Mouse (Mus musculus): Measurements from ENCODE around the gene Sox13. TPM values are rescaled to one million over a fixed set of nuclear protein-coding genes. Genes with fewer than 3 reads are reported as not detected.
"Not testable (repeated sequence)": the region's sequence is repeated elsewhere in the genome, so short reads cannot be mapped to it uniquely, and the experiment has no call there.

Gene Sox13
- polyA plus RNA-seq, 2 experiments = 1.6 to 4.9 TPM

DNA sequence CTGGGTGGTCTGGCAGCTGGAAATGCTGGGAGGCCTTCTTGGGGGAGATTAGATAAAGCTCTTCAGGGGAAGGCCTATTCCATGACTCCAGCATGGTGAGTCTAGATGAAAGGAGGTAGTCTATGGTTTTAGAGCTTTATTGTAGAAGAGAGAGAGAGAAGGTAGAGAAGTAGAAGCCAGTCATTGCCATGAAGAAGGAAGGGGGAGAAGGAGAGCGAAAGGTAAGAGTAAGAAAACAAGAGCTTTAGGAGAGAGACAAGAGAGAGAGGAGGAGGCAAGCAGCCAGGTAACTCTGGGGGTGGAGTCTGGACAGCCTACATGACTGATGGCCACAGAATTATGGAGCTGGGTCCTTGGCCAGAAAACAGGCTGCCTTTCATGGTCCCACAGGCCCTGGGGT lies 74.0 kb downstream of the Sox13 start, which contains the start of gene Ren1:
Gene Ren1, plus strand, starts transcription at position 301 of the 400 bp plus-strand sequence.
- no peak for ATAC-seq (ENCODE audit: insufficient read depth)
- Histone ChIP-seq H3K27ac (no peak within 1 kb of the TSS), H3K9ac (replicated peaks) (no peak within 1 kb of the TSS), H3K9me3 (ENCODE audit: control insufficient read depth, low read length) (no peaks in the 10 kb centered on the region), H3K4me1 (replicated peaks; ENCODE audit: control insufficient read depth in 2 of 2, insufficient read depth in 2 of 2, low read length in 1 of 2) (peaks cover 0 to 7% of the 10 kb centered on the region in 2 experiments; a peak in 2 of 4 replicates), H3K36me3 (replicated peaks; ENCODE audit: control insufficient read depth, insufficient read depth, low read depth) (no peaks in the 10 kb centered on the region), H3K4me3 (ENCODE audit: insufficient read depth in 1 of 2, low read depth in 2 of 2, low read length in 2 of 2) (no peak within 1 kb of the TSS), H3K27me3 (ENCODE audit: control insufficient read depth, insufficient read depth, low read length) (no peaks in the 10 kb centered on the region), H3K4me2 (ENCODE audit: low read depth) (no peak within 1 kb of the TSS)
- DNase-seq (ENCODE audit: low read depth in 3 of 3, low spot score in 3 of 3) = no peak
- TF ChIP-seq CTCF (IDR thresholded peaks at IDR 0.05; ENCODE audit: low read depth) (no peak), EP300 (IDR thresholded peaks at IDR 0.05; ENCODE audit: low read depth) (no peak)
- WGBS (ENCODE audit: insufficient replicate concordance) = 50% methylated on average over 1 of the region's 1 CpGs

DNA sequence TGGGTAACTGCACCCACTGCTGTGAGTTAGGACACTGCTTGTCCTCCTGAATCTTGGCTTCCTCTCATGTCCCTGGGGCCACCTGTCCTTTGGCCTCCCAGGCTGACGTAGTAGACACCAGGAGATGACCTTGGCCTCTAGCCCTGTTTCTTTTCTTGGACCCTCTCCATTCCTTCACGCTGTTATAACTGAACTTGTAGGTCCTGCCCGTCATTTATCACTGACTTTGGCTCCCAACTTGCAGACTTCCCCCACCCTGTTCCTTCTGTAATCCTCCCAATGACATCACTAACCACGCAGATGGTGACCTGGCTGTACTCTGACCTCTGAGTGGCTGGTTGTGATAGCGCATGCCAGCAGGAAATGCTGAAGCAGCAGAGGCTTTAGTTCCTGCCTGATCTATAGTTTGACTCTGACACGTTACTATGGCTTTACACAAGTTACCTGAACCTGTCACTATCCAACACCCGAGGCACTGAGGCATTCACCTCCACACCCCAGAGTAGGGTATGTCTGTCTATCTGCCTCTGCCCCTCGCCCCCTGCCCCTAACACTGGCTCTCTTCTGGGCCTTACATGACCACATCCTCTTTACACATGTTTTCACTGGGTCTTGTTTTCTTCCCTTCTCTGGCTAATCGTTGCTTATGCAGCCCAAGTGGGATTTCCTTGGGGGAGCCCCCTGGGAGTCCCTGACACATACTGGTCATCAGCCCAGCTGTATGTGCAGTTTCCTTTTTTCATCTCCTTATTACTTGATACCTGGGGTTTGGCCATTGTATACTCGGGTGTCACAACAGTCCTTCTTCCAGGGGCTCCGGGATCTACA lies 76.3 kb downstream of the Sox13 start:
- TF ChIP-seq CTCF (IDR thresholded peaks at IDR 0.05; ENCODE audit: low read depth) (no peak), EP300 (IDR thresholded peaks at IDR 0.05; ENCODE audit: low read depth) (no peak)
- peaks cover 0 to 7% of the 10 kb centered on the region in 2 experiments; a peak in 2 of 4 replicates for H3K4me1 ChIP-seq (replicated peaks; ENCODE audit: control insufficient read depth in 2 of 2, insufficient read depth in 2 of 2, low read length in 1 of 2)
- H3K36me3 ChIP-seq (replicated peaks; ENCODE audit: control insufficient read depth, insufficient read depth, low read depth) = no peaks in the 10 kb centered on the region
- no peaks in the 10 kb centered on the region for H3K27me3 ChIP-seq (ENCODE audit: control insufficient read depth, insufficient read depth, low read length)
- 26% methylated on average over 11 of the region's 11 CpGs for WGBS (ENCODE audit: insufficient replicate concordance)
- no peak overlapping the region for H3K4me3 ChIP-seq (ENCODE audit: insufficient read depth in 1 of 2, low read depth in 2 of 2, low read length in 2 of 2)
- DNase-seq (ENCODE audit: low read depth in 3 of 3, low spot score in 3 of 3) (no peak), ATAC-seq (ENCODE audit: insufficient read depth) (no peak)
- H3K9ac ChIP-seq (replicated peaks) = no peak overlapping the region
- H3K27ac ChIP-seq = no peak overlapping the region
- no peaks in the 10 kb centered on the region for H3K9me3 ChIP-seq (ENCODE audit: control insufficient read depth, low read length)
- H3K4me2 ChIP-seq (ENCODE audit: low read depth) = no peak overlapping the region

DNA sequence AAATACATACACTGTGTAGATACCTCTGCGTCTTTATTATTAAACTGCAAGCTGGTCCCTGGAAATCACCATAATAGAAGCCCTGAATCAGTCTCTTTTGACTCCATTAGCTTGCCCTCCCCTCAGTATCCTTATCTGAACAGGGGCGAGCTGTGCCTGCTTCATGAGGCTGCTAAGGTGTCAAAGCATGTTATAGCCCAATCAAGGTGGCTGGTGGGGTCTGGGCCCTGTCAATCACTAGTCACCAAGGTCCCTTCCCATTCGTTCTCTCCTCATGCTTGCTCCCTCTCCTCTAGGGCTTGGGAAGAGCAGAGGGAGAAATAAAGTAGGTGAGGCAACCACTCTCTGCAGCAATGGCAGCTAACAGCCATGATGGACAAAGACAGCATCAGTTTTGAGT lies 77.0 kb downstream of the Sox13 start:
- Histone ChIP-seq H3K36me3 (replicated peaks; ENCODE audit: control insufficient read depth, insufficient read depth, low read depth) (no peaks in the 10 kb centered on the region), H3K4me1 (replicated peaks; ENCODE audit: control insufficient read depth in 2 of 2, insufficient read depth in 2 of 2, low read length in 1 of 2) (peaks cover 0 to 7% of the 10 kb centered on the region in 2 experiments; a peak in 2 of 4 replicates), H3K4me2 (ENCODE audit: low read depth) (no peak overlapping the region), H3K4me3 (ENCODE audit: insufficient read depth in 1 of 2, low read depth in 2 of 2, low read length in 2 of 2) (no peak overlapping the region), H3K27ac (no peak overlapping the region), H3K27me3 (ENCODE audit: control insufficient read depth, insufficient read depth, low read length) (no peaks in the 10 kb centered on the region), H3K9me3 (ENCODE audit: control insufficient read depth, low read length) (no peaks in the 10 kb centered on the region), H3K9ac (replicated peaks) (no peak overlapping the region)
- DNase-seq (ENCODE audit: low read depth in 3 of 3, low spot score in 3 of 3) = no peak
- TF ChIP-seq EP300 (IDR thresholded peaks at IDR 0.05; ENCODE audit: low read depth) (no peak), CTCF (IDR thresholded peaks at IDR 0.05; ENCODE audit: low read depth) (no peak)
- ATAC-seq (ENCODE audit: insufficient read depth) = no peak
- 53% methylated on average over 3 of the region's 3 CpGs for WGBS (ENCODE audit: insufficient replicate concordance)

DNA sequence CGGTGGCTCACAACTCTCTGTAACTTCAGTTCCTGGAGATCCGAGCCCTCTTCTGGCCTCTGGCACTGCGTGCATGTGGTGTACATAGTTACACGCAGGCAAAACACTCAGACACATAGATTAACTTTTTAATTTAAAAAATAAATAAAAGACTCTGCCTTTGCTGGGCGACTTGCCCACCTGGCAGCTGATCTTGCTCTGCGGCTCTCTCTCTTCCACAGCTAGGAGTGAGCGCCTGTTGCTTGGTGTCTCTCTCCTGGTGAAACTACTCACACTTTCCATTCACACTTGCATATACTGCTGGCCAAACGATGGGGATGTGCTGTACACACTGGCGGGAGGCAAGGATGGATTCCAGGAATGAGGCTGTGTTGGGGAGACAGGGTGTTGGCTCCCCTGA lies 77.6 kb downstream of the Sox13 start:
- H3K27ac ChIP-seq = no peak overlapping the region
- H3K9me3 ChIP-seq (ENCODE audit: control insufficient read depth, low read length) = no peaks in the 10 kb centered on the region
- no peak overlapping the region for H3K9ac ChIP-seq (replicated peaks)
- ATAC-seq (ENCODE audit: insufficient read depth) = no peak
- H3K4me2 ChIP-seq (ENCODE audit: low read depth) = no peak overlapping the region
- DNase-seq (ENCODE audit: low read depth in 3 of 3, low spot score in 3 of 3) = no peak
- no peaks in the 10 kb centered on the region for H3K36me3 ChIP-seq (replicated peaks; ENCODE audit: control insufficient read depth, insufficient read depth, low read depth)
- 66% methylated on average over 9 of the region's 9 CpGs for WGBS (ENCODE audit: insufficient replicate concordance)
- no peak overlapping the region for H3K4me3 ChIP-seq (ENCODE audit: insufficient read depth in 1 of 2, low read depth in 2 of 2, low read length in 2 of 2)
- TF ChIP-seq EP300 (IDR thresholded peaks at IDR 0.05; ENCODE audit: low read depth) (no peak), CTCF (IDR thresholded peaks at IDR 0.05; ENCODE audit: low read depth) (no peak)
- no peaks in the 10 kb centered on the region for H3K27me3 ChIP-seq (ENCODE audit: control insufficient read depth, insufficient read depth, low read length)
- H3K4me1 ChIP-seq (replicated peaks; ENCODE audit: control insufficient read depth in 2 of 2, insufficient read depth in 2 of 2, low read length in 1 of 2) = peaks cover 0 to 7% of the 10 kb centered on the region in 2 experiments; a peak in 2 of 4 replicates

DNA sequence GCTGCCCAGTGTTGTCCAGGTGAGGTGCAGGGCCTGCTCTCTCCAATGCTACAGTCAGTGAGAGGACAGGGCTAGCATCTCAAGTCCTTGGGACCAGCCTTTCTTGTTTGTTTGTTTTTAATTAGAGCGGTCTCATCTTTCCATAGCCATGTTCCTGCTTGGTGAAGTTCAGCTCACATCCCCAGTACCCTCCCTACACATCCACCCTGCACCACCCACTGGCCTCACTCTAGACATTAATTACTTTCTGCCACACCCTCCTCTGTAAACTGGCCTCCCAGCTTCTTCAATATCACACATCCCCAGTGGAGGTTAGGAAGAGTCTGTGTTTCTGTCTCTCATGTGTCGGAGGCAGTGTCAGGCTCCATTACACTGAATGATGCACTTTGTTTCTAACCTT lies 79.8 kb downstream of the Sox13 start:
- H3K36me3 ChIP-seq (replicated peaks; ENCODE audit: control insufficient read depth, insufficient read depth, low read depth) = no peaks in the 10 kb centered on the region
- TF ChIP-seq EP300 (IDR thresholded peaks at IDR 0.05; ENCODE audit: low read depth) = no peak
- DNase-seq (ENCODE audit: low read depth in 3 of 3, low spot score in 3 of 3) (no peak), ATAC-seq (ENCODE audit: insufficient read depth) (no peak)
- no peaks in the 10 kb centered on the region for H3K27me3 ChIP-seq (ENCODE audit: control insufficient read depth, insufficient read depth, low read length)
- no peak overlapping the region for H3K27ac ChIP-seq
- no peak overlapping the region for H3K4me2 ChIP-seq (ENCODE audit: low read depth)
- peaks cover 0 to 7% of the 10 kb centered on the region in 2 experiments; a peak in 2 of 4 replicates for H3K4me1 ChIP-seq (replicated peaks; ENCODE audit: control insufficient read depth in 2 of 2, insufficient read depth in 2 of 2, low read length in 1 of 2)
- no peak overlapping the region for H3K9ac ChIP-seq (replicated peaks)
- no peaks in the 10 kb centered on the region for H3K9me3 ChIP-seq (ENCODE audit: control insufficient read depth, low read length)
- no peak overlapping the region for H3K4me3 ChIP-seq (ENCODE audit: insufficient read depth in 1 of 2, low read depth in 2 of 2, low read length in 2 of 2)
- WGBS (ENCODE audit: insufficient replicate concordance) = 67% methylated on average over 2 of the region's 2 CpGs

DNA sequence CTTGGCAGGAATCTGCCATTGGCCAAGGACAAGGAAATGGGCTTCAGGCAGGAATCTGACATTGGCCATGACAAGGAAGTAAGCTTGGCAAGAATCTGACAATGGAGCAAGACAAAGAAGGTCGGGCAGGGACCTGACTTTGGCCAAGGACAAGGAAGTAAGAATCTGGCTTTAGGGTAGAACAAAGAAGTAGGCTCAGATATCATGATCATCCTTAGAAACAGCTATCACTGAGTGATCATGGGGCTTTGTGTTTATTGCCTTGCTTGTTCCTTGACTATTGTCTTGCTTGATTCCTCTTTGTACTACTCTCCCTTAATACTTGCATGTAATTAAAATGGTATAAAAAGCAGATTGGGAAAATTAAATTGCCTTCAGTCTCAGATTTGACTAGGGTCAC lies 83.8 kb downstream of the Sox13 start:
- H3K4me2 ChIP-seq (ENCODE audit: low read depth); H3K9me3 ChIP-seq (ENCODE audit: control insufficient read depth, low read length); H3K27me3 ChIP-seq (ENCODE audit: control insufficient read depth, insufficient read depth, low read length); DNase-seq (ENCODE audit: low read depth in 3 of 3, low spot score in 3 of 3); H3K36me3 ChIP-seq (replicated peaks; ENCODE audit: control insufficient read depth, insufficient read depth, low read depth); ATAC-seq (ENCODE audit: insufficient read depth); H3K4me3 ChIP-seq (ENCODE audit: insufficient read depth in 1 of 2, low read depth in 2 of 2, low read length in 2 of 2); H3K4me1 ChIP-seq (replicated peaks; ENCODE audit: control insufficient read depth in 2 of 2, insufficient read depth in 2 of 2, low read length in 1 of 2); H3K27ac ChIP-seq; H3K9ac ChIP-seq (replicated peaks): not testable (repeated sequence)
- WGBS (ENCODE audit: insufficient replicate concordance) = 18% methylated on average over 1 of the region's 1 CpGs

Data from liver, embryonic 14.5 days (tissue).